Mouse (Mus musculus): ENCODE data around the gene Tbkbp1. TPM values are rescaled to one million over a fixed set of nuclear protein-coding genes. Genes with fewer than 3 reads are reported as not detected.

Gene Tbkbp1
- total RNA-seq, 2 experiments from 2014 or later: 4.6 to 4.9 TPM

DNA sequence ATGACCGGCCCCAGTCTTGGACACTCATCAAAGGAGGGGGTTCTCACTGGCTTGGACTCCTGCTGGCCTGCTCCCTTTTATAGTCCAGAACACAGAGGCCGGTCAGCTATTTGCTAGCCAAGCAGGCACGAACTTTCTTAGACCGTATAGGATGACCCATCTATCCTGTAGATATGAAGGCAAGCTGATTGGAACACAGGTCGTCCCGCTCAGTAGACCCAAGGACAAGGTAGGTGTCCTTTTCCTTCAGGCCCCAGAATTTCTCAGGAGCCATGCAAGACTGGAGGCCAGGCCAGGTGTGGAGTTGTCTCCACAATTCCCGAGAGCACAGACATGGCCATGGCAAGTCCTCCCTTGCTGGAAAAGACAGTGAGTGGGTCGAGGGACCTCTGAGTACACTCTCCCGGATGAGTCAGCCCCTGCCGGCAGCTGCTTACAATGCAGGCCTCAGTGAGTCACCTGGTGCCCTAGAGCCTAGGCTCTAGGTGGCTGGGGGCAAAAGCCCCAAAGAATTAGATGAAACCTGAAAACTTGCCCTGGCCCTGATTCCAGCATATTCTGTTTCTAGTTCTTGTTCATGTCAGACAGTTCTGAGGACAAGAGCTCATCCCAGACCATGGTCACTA is 1.5 kb upstream of the Tbkbp1 start:
- DNase-seq: no peak

GRCm38 (mm10) chr11:97152023-97152426 is 730 bp upstream of the Tbkbp1 start:
- no peak for DNase-seq

DNA sequence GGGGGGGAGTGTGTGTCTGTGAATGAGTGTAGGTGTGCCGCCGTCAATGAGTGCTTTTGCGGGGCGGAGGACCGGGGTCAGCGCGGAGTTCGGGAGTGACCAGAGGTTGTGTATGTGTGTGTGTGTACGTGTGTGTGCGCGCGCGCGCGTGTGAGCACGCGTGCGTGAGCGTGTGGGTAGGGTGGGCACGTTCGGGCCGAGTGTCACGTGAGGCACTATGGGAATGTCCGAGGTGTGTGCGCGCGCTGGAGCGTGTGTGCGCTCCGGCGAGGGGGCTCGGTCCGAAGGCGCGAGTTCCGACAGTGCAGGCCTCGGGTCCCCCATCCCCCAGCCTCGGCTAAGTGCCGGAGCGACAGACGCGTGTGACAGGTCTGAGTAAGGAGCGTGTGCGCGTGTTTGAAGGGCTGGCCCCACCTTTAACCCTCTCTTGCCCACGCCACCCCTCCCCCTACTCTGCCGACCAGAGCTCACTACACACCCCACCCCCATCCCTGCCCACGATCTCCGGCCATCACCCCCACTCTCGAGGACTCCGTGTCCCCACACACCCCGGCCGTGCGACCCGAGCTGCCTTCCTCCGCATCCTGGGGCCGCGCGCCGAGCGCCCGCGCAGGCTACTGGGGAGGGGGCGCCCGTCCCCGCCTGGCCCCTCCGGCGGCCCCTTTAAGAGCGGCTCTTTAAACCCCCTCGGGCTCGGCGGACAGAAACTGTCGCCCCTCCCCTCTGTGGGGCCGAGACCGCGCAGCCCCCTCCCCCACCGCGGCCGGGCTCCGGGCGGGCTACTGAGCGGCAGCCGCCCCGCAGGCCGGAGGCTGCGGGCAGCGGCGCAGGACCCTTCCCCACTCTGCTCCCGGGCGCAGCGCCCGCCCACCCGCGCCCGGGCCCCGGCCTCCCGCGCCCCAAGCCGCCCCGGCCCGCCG is 624 bp downstream of the Tbkbp1 start:
- DNase-seq: peak; percentile 51

- peak; percentile 81 for DNase-seq
These were observed 1.3 kb downstream of the Tbkbp1 start for GRCm38 (mm10) chr11:97149995-97150410.

- no peak for DNase-seq
These were observed 2.3 kb downstream of the Tbkbp1 start for GRCm38 (mm10) chr11:97149026-97149425.

DNA sequence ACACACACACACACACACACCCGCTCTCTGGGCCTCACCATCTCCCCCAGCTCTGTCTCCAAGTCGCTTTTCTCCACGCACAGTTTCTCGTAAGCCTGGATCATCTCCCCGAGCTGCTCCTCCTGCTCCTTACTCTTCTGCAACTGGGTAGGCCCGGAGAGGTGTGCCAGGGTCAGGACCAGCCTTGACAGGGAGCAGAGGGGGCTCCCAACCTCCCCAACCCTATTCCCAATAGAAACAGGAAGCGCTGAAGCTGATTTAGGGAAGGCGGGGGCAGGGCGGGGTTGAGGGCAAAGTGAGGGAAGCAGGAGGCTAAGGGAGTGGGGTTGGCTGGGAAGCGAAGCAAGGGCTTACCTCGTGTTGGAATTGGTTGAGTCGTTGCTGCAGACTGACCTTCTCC is 2.7 kb downstream of the Tbkbp1 start:
- DNase-seq: no peak

- no peak for DNase-seq
These were observed 4.0 kb downstream of the Tbkbp1 start for GRCm38 (mm10) chr11:97147333-97147732.

DNA sequence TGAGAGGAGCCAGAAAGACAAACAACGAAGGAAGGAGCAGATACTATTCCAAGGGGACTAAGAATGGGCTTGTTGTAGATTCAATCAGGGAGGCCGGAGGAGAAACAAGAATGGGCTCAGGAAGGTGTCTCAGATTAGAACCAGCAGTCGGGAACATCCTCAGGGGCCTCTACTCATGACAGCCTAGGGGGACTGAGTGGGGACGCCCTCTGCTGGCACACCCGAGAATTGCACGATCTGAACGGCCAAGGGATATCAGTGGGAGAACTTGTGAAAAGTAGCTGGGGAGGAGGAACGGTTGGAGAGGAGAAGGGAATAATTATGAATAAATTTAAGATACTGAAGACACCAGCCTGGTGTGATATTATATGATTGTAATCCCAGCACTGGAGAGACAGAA is 4.6 kb downstream of the Tbkbp1 start:
- DNase-seq: peak; percentile 42

DNA sequence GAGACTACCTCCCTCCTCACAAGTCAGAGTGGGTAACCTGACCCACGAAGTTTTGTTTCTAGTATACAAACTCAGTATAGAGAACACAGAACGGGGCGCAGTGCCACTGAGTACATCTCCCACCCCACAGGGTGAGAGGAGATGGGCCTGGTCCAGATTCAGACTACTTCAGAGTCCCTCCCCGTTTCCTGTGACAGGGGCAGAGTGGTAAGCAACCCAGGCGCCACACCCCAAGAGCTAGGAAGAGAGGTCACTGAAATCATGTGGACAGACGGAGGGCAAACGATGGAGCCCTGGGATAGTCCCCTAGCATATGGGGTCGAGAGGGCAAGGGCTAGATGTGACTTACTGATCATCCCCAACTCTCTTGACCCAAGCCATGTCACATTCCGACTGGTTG is 5.3 kb downstream of the Tbkbp1 start:
- no peak for DNase-seq

DNA sequence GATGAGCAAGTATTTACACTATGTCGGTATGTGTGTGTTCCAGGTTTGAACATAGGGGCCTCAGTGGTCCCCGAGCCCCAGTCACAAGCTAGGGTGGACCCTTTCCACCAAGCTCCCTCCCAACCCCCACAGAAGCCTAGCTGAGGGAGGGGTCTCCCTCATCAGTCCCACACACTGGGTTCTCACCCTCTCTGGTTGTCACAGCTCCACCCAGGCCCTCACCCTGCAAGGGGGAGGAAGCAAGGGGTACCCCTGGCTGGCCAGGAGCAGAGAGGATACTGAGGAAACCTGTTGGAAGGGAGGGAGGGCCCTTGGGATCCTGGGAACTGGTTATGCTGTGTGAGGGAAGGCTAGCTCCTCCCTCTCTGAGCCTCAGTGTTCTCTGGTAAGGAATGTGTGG is 6.0 kb downstream of the Tbkbp1 start:
- no peak for DNase-seq

- no peak for DNase-seq
These were observed 7.9 kb downstream of the Tbkbp1 start for GRCm38 (mm10) chr11:97143196-97143900.

DNA sequence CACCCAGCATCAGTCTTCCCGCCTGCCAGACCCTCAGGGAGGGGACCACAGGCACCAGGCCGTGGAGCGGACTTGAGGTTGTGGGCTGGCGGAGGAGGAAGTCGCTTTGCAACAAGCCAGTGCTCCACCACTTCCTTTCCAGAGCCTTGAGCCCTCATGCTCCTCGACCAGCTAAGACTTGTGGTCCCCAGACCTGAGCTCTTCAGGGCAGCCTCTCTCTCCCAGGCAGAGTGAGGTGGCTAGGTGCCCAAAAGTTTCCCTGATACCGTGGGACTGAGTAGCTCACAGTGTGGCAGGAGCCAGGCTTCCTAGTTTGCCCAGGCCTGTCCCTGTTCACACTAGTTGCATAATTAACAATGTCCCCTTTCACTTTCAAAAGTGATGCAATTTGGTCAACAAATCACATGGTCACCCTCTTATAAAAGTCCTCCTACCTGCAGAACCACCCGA is 9.1 kb downstream of the Tbkbp1 start:
- DNase-seq: no peak

GRCm38 (mm10) chr11:97140811-97141210 is 10.5 kb downstream of the Tbkbp1 start:
- no peak for DNase-seq

DNA sequence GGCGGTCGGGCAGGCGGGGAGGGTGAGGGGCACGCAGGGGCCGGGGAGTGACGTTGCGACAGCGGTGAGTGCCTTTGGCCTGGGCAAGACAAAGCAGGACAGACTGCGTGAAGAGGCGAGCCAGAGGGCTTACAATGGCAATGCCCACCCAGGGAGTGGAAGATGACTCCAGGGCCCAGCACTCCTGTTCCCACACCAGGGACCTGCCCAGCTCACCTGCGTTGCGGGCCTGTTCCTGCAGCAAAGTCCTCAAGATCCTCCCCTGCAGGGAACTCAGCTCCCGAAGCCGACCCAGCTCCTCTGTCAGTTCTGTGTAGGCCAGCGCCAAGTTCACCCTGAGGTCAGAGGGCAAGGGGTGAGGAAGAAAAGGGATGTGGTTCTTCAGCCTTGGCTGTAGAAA is 12.0 kb downstream of the Tbkbp1 start:
- no peak for DNase-seq

- DNase-seq: no peak
These were observed 12.6 kb downstream of the Tbkbp1 start for GRCm38 (mm10) chr11:97138554-97139226.

DNA sequence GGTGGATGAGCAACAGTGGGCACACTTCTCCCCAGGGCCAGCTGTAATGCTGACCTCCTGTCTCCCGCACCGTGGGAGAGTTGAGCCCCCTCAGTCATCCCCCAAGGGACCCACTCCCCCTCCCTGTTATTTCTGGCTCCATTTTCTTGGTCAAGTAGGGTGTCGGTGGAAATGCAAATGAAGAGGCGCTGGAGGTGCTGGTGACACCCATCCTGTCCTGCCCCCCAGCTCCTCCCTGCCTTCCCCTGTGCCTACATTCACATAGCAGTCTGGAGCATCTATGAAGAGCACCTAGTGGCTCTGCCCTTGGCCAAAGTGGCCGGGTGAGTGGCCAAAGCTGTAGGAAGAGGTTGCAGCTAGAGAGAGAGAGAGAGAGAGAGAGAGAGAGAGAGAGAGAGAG is 18.0 kb downstream of the Tbkbp1 start:
- DNase-seq: no peak

DNA sequence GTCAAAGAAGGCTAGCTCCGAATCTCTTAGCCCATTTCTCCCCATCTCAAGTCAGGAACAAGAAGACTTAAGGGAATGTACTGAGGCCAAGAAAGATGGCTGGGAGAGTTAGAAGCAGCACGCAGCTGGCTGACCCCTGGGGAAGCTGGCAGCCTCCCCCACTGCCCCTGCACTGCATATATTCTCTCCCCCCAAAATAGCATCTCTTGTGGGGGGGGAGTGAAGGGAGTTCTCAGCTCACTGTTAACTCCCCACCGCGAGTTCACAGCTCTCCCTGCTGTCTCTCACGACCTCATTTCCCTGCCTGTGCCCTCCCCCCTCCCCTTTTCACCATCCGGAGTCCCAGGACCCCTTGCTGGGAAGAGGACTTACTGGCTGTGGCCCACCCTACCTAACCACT is 19.1 kb downstream of the Tbkbp1 start:
- no peak for DNase-seq

DNA sequence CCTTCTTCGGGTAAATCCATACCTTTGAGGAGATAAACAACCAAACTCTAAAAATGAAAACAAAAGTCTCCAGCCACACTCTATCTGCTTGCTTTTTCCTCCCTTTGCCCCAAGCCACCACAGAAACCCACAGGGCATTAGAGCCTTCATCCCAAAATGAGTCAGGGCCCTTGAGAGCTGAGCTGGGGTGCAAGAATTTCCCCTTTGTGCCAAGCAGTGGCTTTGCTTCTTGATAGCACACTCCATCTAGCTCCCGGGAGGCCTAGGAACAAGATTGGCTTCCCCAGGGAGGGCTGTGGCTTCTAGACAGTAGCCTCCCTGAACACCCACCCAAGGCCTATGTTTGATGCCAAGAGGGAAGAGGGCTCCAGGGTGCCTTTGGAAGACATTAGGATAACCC is 19.6 kb downstream of the Tbkbp1 start:
- no peak for DNase-seq

DNA sequence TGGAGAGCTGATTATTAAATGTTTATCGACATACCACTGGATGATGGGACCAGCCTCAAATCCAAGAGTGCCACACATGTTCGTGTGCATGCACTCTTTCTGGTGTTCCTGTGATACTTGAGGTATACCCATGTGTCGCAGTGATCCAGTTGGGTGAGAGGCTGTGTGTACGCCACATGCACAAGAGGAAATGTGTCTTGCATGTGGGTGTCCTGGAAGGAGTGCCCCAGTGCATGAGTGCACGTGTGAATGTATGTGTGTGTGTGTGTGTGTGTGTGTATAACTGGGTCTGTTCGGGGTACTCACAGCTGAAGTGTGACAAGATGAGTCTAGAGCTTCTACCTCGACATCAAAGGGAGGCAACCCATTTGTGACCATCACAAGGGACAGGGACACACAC is 21.0 kb downstream of the Tbkbp1 start:
- no peak for DNase-seq

GRCm38 (mm10) chr11:97128956-97129355 is 22.3 kb downstream of the Tbkbp1 start:
- DNase-seq: no peak

GRCm38 (mm10) chr11:97127470-97128223 is 23.6 kb downstream of the Tbkbp1 start:
- DNase-seq: no peak
